Mouse (Mus musculus) CD4-positive naive resting alpha-beta T cell, adult 57 days (primary cell): Measurements from ENCODE around the gene Zzef1. TPM values are rescaled to one million over a fixed set of nuclear protein-coding genes. Genes with fewer than 3 reads are reported as not detected.

Experiments
- total RNA-seq: library from RNA; stranded (reverse); gene quantifications from one replicate; pipeline ENCODE4 v1.2.4, GENCODE M21; 2023

Gene Zzef1
- total RNA-seq, result 89.2 TPM

DNA sequence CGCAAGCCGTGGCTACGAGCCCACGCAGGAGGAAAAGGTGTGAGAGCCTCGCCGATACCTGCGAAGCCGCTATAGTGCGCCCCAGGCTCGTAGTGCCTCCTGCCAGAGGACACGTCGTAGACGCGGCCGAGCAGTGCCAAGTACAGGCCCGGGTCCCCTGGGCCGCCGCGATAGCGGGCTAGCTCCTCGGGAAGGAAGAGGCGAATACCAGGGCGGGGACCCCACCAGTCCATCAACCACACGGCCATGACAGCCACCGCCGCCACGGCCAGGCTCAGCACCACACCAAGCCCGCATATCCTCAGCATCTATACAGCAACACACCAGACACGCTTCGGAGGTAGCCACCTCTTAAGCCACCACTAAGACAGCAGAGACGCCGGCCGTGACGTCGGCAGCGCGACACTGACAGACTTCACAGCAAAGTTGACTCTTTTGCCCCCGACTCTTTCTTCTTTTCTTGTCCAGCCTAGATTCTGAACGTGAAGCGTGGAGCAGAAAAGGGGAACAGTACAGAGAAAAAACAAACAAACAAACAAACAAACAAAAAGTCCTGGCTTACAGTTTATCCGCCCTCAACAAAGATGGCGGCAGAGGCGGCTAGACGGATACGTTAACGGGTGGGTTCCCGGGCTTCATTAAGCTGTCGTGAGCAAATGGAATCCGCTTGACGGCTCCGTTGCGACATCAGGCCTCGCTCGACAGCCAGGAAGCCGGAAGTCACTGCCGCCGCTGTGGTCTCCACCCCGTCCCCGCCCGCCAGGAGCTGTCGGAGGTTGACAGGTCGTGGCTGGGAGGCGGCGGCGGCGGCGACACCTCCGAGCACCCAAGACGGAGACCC, at the start of gene Zzef1, which contains the start of gene Cyb5d2:
Gene Zzef1, plus strand, starts transcription at position 772 of the 841 bp plus-strand sequence.
Gene Cyb5d2, minus strand, starts transcription at position 688 of the 841 bp plus-strand sequence.

GRCm38 (mm10) chr11:72961072-72961980, 165.3 kb downstream of the Zzef1 start, which contains the start of gene Atp2a3:
Gene Atp2a3, plus strand, starts transcription at chr11:72961169.

Other genes starting within 250 kb of the Zzef1 start
- 1.4 TPM for gene Spns3, start 245.7 kb upstream of the Zzef1 start, total RNA-seq
- gene Ube2g1, start 188.9 kb upstream of the Zzef1 start, total RNA-seq, result 42.2 TPM
- gene Ankfy1, start 106.2 kb upstream of the Zzef1 start, total RNA-seq, result 66.6 TPM
- gene Cyb5d2, start 84 bp upstream of the Zzef1 start, total RNA-seq, result 5.9 TPM
- 253 TPM for gene Atp2a3, start 164.9 kb downstream of the Zzef1 start, total RNA-seq
- gene P2rx1, start 202.9 kb downstream of the Zzef1 start, total RNA-seq, result 1.4 TPM
- 4.4 TPM for gene Camkk1, start 222.8 kb downstream of the Zzef1 start, total RNA-seq